Mouse (Mus musculus) embryonic facial prominence, embryonic 15.5 days (tissue): ENCODE measurements at regions not wholly inside any gene's neighbourhood (a gene's known extent, or its start where the extent isn't known, plus 50 kb on each side); places are given as distances from the start of the nearest gene placed in this dataset.

Source experiments
- ATAC-seq: fragments of 200-750 bp; cut with Nextera tagmentation; 2 replicates; pipeline ENCODE4 v1.8.0; 2017; ENCODE audit warnings: low read depth, moderate TSS enrichment; ENCODE audit not compliant: insufficient number of reproducible peaks, low FRiP score, low TSS enrichment
- H3K27ac ChIP-seq: fragments of 300-500 bp; sonication (generic); replicated peaks from 2 replicates; pipeline ENCODE4 v1.5.1; 2015; ENCODE audit warnings: mild to moderate bottlenecking, inconsistent platforms
- H3K27me3 ChIP-seq: fragments of 300-500 bp; sonication (generic); 2 replicates; pipeline ENCODE4 v1.6.1; 2015; ENCODE audit warnings: inconsistent platforms
- H3K36me3 ChIP-seq: fragments of 300-500 bp; sonication (generic); 2 replicates; pipeline ENCODE4 v1.6.1; 2015; ENCODE audit warnings: mild to moderate bottlenecking, inconsistent platforms
- H3K4me1 ChIP-seq: fragments of 300-500 bp; sonication (generic); 2 replicates; pipeline ENCODE4 v1.6.1; 2015; ENCODE audit warnings: inconsistent platforms
- H3K4me2 ChIP-seq: fragments of 300-500 bp; sonication (generic); replicated peaks from 2 replicates; pipeline ENCODE4 v1.6.1; 2015; ENCODE audit warnings: mild to moderate bottlenecking, inconsistent platforms
- H3K4me3 ChIP-seq: fragments of 300-500 bp; sonication (generic); replicated peaks from 2 replicates; pipeline ENCODE4 v1.5.1; 2015; ENCODE audit warnings: mild to moderate bottlenecking, inconsistent platforms
- H3K9ac ChIP-seq: fragments of 300-500 bp; sonication (generic); 2 replicates; pipeline ENCODE4 v1.6.1; 2015; ENCODE audit warnings: inconsistent platforms
- H3K9me3 ChIP-seq: fragments of 300-500 bp; sonication (generic); replicated peaks from 2 replicates; pipeline ENCODE4 v1.6.1; 2016; ENCODE audit warnings: inconsistent platforms
- WGBS: fragments of 180-500 bp; shearing (Covaris S2); methylation state at CpG from one replicate; pipeline ENCODE4 v1.1.7; 2015; 5-methylcytosine and 5-hydroxymethylcytosine counted together

DNA sequence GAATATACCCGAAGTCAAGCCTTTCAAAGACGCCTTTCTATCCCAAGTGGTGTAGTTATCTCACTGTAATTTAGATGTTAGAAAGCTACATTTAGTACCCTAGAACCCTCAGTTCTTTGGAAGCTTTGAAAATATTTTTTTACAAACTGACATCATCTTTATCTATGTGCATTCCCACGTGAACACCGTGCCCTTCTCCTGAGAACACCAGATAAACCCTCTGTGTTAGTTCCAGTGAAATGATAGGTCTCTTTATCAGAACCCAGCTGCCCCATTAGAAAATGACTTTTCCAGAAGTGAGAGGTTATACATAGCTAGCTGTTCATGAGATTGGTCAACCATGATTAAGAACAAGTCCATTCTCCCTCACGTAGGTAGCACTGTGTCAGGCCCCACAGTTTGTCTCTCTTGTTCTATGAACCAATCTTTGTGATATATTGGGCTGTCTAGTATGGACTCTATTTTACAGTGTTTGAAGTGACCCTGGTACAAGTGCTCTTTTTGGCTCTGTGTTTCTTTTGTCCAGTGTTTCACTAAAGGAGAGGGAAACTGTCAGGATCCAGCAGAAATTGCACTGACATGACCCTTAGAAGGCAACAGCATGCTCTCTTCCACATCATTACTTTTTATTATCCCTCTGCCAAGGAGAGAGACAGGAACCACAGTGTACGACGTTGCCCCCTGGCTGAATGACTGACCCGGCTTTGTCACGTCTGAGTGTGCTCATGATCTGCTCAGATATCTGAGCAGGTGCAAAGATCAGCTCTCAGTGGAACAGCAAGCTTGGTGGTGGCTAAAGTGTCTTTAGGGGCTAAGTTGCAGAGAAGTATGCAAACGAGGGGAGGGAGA is 1717.9 kb upstream of the Gm7489 start:
- ATAC-seq, result no peak
- no peaks in the 10 kb centered on the region for H3K36me3 ChIP-seq
- H3K27ac ChIP-seq, result no peak overlapping the region
- no peak overlapping the region for H3K4me3 ChIP-seq
- no peaks in the 10 kb centered on the region for H3K27me3 ChIP-seq
- no peaks in the 10 kb centered on the region for H3K4me1 ChIP-seq
- no peak overlapping the region for H3K9ac ChIP-seq
- no peaks in the 10 kb centered on the region for H3K9me3 ChIP-seq
- H3K4me2 ChIP-seq, result no peak overlapping the region
- WGBS, result 76% methylated on average over 10 of the region's 10 CpGs

DNA sequence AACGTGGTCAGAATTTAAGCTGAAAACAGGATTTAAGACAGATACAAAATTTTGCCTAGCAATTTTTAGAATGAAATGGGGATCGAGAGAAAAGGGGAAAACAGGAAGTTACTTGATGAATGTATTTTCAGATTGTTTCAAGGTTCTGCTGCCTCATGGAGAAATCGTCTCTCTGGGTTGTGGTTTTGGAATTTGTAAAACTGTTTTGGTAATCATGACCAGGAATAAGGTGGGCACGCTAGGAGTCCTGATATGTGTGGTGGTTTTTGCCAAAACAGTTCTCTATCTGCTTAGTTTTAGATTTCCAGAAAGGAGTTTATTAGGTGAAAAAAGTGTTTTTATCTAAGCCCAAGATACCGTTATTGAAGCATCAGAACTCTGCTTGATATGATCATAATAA is 1716.9 kb upstream of the Gm7489 start:
- no peak for ATAC-seq
- Histone ChIP-seq H3K4me3 (no peak overlapping the region), H3K9ac (no peak overlapping the region), H3K36me3 (no peaks in the 10 kb centered on the region), H3K9me3 (no peaks in the 10 kb centered on the region), H3K4me2 (no peak overlapping the region), H3K27ac (no peak overlapping the region), H3K4me1 (no peaks in the 10 kb centered on the region), H3K27me3 (no peaks in the 10 kb centered on the region)
- 70% methylated on average over 5 of the region's 5 CpGs for WGBS

DNA sequence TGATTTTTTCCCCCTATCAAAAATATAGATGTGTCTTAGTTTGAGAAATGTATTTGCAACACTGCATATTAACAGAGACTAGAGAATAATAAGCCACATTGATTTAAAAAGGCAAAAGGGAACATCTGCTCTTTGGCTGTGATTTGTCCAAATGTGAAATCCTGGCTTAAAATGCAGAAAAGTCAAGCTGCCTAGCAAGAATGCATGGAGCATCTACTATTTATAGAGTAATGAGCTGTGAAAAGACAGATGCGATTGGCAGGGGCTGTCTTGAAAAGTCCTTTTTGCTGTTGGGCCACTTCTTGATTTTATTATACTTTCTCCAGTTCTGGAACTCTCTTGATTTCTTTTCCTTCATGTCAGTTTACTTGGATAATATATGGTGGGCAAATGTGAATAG is 1707.8 kb upstream of the Gm7489 start:
- 58% methylated on average over 1 of the region's 1 CpGs for WGBS
- Histone ChIP-seq H3K4me3 (no peak overlapping the region), H3K27ac (no peak overlapping the region), H3K9me3 (no peaks in the 10 kb centered on the region), H3K4me2 (no peak overlapping the region), H3K36me3 (no peaks in the 10 kb centered on the region), H3K27me3 (no peaks in the 10 kb centered on the region), H3K4me1 (no peaks in the 10 kb centered on the region), H3K9ac (no peak overlapping the region)
- ATAC-seq, result no peak

DNA sequence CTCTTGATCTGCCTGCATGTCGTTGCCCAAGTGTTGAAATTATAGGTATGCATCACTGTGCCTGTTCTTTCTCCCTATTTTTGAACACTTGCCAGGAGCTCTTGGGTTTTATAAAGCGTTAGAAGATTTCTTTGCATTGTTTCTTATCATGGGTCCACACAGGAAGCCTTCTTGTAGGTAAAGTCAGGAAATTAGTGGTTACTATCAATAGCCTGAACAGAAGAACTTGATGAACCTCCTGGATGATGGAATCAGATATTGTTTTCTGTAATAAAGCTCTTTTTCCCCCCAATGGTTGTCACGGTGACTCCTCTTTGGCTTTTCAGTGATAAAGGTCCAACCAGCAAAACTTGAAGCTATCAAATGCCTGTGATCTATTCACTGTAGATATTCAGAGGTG is 1706.0 kb upstream of the Gm7489 start:
- Histone ChIP-seq H3K9me3 (no peaks in the 10 kb centered on the region), H3K36me3 (no peaks in the 10 kb centered on the region), H3K27me3 (no peaks in the 10 kb centered on the region), H3K4me2 (no peak overlapping the region), H3K27ac (no peak overlapping the region), H3K4me1 (no peaks in the 10 kb centered on the region), H3K9ac (no peak overlapping the region), H3K4me3 (no peak overlapping the region)
- 74% methylated on average over 3 of the region's 3 CpGs for WGBS
- ATAC-seq, result no peak

DNA sequence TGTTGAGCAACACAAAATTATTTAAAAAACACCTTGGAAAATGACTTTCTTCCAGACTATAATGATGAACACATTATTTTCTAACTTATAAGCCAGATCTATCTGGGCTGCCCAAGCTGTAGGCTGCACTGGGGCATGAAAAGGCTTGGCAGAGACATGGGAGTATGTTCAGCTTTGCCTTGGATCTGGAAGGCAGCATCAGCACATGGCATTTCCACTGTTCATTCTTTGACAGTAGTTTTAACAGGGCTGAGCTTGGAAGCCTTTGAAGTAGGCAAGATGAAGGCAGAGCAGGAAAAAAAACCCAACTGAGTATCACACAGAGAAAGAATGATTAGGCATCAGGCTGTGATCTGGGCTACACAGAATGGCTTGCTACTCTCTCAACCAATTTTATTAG is 1705.3 kb upstream of the Gm7489 start:
- H3K4me3 ChIP-seq, result no peak overlapping the region
- no peak overlapping the region for H3K4me2 ChIP-seq
- no peaks in the 10 kb centered on the region for H3K4me1 ChIP-seq
- no peaks in the 10 kb centered on the region for H3K27me3 ChIP-seq
- no peak for ATAC-seq
- no peak overlapping the region for H3K27ac ChIP-seq
- H3K9me3 ChIP-seq, result no peaks in the 10 kb centered on the region
- H3K36me3 ChIP-seq, result no peaks in the 10 kb centered on the region
- no peak overlapping the region for H3K9ac ChIP-seq

DNA sequence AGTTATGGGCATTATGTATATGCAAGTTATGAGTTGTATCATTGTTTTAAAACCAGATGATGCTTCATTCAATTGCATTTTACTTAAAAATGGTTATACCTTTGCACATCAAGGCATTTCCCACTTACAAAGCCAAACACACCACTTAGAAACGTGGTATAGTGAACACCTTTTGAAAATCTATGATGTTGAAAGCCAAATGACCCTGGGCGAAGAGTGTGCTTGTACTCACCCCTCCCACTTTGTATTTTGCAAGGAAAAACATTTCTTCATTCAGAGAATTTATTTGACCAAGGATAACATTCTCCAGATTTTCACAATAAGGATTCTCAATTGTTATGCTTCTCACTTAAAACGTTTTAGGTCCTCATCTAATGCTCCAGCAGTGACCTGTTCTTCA is 1693.5 kb upstream of the Gm7489 start:
- no peaks in the 10 kb centered on the region for H3K4me1 ChIP-seq
- ATAC-seq, result no peak
- H3K9me3 ChIP-seq, result no peaks in the 10 kb centered on the region
- H3K27me3 ChIP-seq, result no peaks in the 10 kb centered on the region
- H3K27ac ChIP-seq, result no peak overlapping the region
- H3K4me3 ChIP-seq, result no peak overlapping the region
- H3K36me3 ChIP-seq, result no peaks in the 10 kb centered on the region
- 67% methylated on average over 3 of the region's 3 CpGs for WGBS
- H3K4me2 ChIP-seq, result no peak overlapping the region
- no peak overlapping the region for H3K9ac ChIP-seq

DNA sequence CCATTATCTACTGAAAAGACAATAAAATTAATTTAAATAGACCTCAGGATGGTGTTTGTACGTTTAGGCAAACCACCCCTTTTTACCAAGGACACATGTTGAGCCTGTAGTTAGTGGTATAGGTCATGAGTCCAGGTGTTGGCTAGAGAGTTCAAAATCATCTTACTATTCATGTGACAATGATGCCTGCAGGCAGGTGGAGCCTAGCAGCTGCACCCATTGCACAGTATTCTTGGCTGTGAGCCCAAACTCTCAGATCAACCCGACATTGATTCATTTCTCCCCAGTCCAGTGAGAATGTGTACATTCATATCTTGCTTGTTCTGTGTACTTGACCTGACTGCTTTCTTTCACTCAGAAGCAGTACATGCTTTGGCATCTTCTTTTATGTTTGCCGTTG is 1677.4 kb upstream of the Gm7489 start:
- WGBS, result 37% methylated on average over 3 of the region's 3 CpGs

DNA sequence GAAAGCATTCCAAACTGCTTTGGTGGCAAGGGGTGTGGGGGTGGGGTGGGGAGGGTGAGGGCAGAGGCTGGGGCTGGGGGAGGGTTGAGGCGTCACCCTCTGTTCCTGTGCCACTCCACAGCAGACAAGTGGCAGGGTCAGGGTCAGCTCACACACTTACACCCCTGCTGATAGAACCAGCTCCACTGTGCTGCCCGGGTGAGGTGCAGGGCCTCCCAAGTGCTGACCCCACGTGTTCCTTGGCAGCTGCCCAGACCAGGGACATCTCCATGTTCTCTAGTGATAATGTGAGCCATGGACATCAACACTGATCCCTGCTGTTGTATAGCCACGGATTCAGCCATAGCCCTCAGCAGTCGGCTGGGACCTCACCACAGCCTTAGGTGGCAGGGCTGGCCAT is 1652.3 kb upstream of the Gm7489 start:
- ATAC-seq, result no peak
- WGBS, result 90% methylated on average over 5 of the region's 5 CpGs

More for the DNA sequence above, 1677.4 kb upstream of the Gm7489 start:
- H3K27me3 ChIP-seq, result no peaks in the 10 kb centered on the region
- no peak overlapping the region for H3K4me3 ChIP-seq
- H3K4me2 ChIP-seq, result no peak overlapping the region
- ATAC-seq, result no peak
- no peaks in the 10 kb centered on the region for H3K9me3 ChIP-seq
- H3K36me3 ChIP-seq, result no peaks in the 10 kb centered on the region
- no peak overlapping the region for H3K9ac ChIP-seq
- no peak overlapping the region for H3K27ac ChIP-seq
- peaks cover 3% of the 10 kb centered on the region; the same call in 1 of the 2 replicates for H3K4me1 ChIP-seq

DNA sequence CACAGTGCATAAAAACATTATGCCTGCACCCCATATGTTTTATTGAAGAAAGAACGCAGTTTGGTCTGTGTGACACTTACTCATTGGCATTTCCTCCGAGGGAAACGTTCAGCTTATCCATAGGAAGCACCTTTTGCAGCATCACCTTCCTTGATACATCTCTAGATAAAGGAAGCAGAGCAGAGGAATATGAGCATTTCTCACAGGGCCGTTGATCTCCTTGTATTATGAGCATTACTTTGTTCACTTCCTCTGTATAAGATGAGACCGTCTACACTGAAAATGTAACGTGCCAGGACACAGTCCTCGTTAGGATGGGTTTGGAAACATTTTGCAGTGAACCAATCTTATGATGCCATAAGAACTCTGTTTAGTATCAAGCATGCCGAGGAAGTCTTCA is 1648.5 kb upstream of the Gm7489 start:
- 43% methylated on average over 8 of the region's 8 CpGs for WGBS
- Histone ChIP-seq H3K9me3 (no peaks in the 10 kb centered on the region), H3K9ac (no peak overlapping the region), H3K36me3 (no peaks in the 10 kb centered on the region), H3K4me2 (no peak overlapping the region), H3K4me3 (no peak overlapping the region), H3K27me3 (no peaks in the 10 kb centered on the region), H3K4me1 (no peaks in the 10 kb centered on the region), H3K27ac (no peak overlapping the region)
- ATAC-seq, result no peak

More for the DNA sequence above, 1652.3 kb upstream of the Gm7489 start:
- Histone ChIP-seq H3K9ac (no peak overlapping the region), H3K4me1 (no peaks in the 10 kb centered on the region), H3K4me2 (no peak overlapping the region), H3K27ac (no peak overlapping the region), H3K9me3 (no peaks in the 10 kb centered on the region), H3K4me3 (no peak overlapping the region), H3K27me3 (no peaks in the 10 kb centered on the region), H3K36me3 (no peaks in the 10 kb centered on the region)

DNA sequence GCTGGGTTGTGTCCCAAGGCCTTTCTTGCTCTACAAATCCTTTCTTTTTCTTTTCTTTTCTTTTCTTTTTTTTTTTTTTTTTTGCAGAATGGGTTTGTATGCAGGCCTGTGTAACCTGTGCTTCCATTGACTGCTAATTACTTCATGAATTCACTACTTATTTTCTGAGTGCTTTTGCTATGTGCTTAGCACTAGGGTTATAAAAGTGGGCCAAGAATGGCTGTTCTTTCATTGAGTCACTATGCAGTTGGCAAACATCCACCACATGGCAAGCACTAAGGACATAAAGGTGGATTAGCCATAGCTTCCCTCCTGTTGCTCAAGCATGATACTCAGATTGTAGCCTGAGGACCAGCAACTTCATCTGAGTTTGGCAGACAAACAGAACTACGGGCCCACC is 1641.8 kb upstream of the Gm7489 start:
- no peak overlapping the region for H3K27ac ChIP-seq
- 82% methylated on average over 1 of the region's 1 CpGs for WGBS

More for the DNA sequence above, 1641.8 kb upstream of the Gm7489 start:
- Histone ChIP-seq H3K4me3 (no peak overlapping the region), H3K27me3 (no peaks in the 10 kb centered on the region), H3K9ac (no peak overlapping the region), H3K4me2 (no peak overlapping the region), H3K4me1 (no peaks in the 10 kb centered on the region), H3K9me3 (no peaks in the 10 kb centered on the region), H3K36me3 (no peaks in the 10 kb centered on the region)
- no peak for ATAC-seq
